Mouse (Mus musculus) thymus, adult 2 months (tissue): ENCODE results near the gene Gsk3b.

Experiments used
- CTCF ChIP-seq: fragments of 200-500 bp; IDR thresholded peaks from 2 replicates; pipeline ENCODE4 v1.5.1; 2012; ENCODE audit warnings: mild to moderate bottlenecking, control low read depth, low read length, moderate library complexity, borderline replicate concordance; ENCODE audit not compliant: control insufficient read depth, poor library complexity, insufficient read depth; ENCODE audit errors: extremely low read depth
- POLR2A ChIP-seq: fragments of 200-500 bp; IDR thresholded peaks from 2 replicates; pipeline ENCODE4 v1.6.1; 2012; ENCODE audit warnings: mild to moderate bottlenecking, low read length, control low read depth, moderate library complexity; ENCODE audit not compliant: control insufficient read depth, poor library complexity, insufficient read depth; ENCODE audit errors: extremely low read depth

DNA sequence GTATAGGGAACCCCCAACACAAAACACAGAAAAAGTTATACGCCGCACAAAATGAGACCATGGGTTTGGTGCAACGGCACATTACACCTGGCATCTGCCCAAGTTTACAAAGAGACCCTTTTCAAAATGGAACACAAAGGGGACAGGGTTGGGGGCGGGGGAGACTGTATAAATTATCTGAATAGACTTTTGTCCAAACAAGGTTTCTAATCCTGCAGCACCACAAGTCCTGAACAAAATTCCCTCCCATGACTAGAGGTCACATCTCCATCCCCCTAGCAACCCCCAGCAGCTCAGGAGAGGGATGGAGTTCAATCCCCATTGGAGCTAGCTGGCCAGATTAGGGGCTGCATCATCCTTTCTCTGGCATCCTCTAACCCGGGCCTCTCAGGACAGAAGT, 183.7 kb downstream of the Gsk3b start:
- TF ChIP-seq CTCF (no peak), POLR2A (no peak)
